Mouse (Mus musculus) mammary gland, adult 2 months (tissue): ENCODE measurements around the gene C1ql4. TPM values are rescaled to one million over a fixed set of nuclear protein-coding genes. Genes with fewer than 3 reads are reported as not detected.

Experiments
- polyA plus RNA-seq: library from polyadenylated mRNA; depleted of rRNA; stranded (reverse); fragments of >200 nt; gene quantifications from 2 replicates; pipeline ENCODE4 v1.2.3, GENCODE M21; 2012; ENCODE audit warnings: low replicate concordance; rRNA removed

Gene C1ql4
- polyA plus RNA-seq: not detected in 2 replicates

DNA sequence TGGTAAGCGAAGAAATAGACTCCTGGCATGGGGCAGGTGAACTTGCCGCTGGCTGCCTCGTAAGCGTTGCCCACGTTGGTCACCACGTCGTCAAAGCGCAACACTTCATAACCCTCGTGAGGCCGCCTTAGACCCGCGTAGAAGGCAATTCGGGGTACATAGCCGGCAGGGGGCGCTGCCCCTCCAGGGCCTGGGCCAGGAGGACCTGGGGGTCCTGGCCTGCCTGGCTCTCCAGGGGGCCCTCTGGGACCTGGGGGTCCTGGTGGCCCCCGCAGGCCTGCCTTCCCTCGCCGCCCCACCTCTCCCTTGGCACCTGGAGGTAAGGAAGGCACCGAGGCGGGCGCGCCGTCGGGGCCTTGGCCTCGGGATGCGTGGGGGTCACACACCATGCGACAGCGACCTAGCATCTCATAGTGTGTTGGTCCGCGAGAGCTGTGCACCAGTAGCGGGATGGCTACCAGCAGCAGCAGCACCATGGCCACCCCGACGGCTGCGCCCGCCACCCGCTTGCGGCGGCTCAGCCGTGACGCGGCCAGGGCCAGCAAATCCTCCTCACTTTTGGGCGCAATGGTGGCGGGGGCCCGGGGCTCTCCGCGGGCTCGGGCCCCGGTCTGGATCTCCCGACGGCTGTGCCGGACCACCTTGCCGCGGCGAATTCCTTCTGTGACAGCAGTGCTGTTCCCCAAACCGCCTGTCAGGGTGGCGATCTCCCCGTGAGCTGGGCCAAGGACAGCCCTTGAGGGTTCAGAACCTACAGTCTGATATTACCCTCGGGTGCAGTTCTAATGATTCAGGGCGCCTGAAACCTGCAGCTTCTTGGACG lies at the start of gene C1ql4:
C1ql4 (minus strand) TSS at position 565 of the 823 bp plus-strand sequence.

DNA sequence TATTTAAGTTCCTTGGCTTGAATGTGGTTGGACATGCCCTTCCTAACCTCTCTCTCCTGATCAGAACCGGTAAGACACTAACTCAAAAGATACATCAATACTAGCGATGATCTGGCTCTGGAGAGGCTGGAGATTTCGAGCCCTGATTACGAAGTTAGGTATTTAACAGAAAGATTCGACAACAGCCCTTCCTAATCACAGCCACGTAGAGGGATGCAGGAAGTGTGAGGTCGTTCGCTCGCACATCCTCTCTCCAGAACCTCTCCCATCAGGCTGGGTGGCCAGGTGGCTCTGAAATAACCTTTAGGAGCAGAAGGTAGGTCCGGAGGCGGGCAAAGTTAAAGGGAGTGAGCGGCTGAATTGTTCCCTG lies 38.1 kb upstream of the C1ql4 start, which contains the start of gene Spats2:
Spats2 (plus strand) TSS at position 206 of the 370 bp plus-strand sequence.

DNA sequence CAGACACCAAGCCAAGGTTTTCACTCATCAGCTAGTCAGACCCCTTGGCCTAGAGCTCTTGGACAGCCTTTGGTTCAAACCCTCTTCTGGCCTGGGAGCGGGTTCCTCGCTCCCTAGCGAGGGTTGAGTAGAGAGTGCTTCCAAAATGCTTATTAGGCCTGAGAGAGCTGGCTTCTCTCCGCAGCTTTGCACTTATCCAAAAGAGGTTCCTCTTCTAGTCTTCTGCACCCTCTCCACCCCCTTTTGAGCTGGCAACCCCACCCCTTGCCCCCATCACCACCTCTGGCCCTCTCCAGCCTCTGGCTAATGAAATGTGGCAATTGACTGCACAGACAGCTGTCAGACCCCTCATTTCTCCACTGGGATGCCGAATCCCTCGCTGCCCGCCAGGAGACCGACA lies 5.3 kb upstream of the C1ql4 start, which contains the start of gene Dnajc22:
Dnajc22 (plus strand) TSS at position 301 of the 400 bp plus-strand sequence.

DNA sequence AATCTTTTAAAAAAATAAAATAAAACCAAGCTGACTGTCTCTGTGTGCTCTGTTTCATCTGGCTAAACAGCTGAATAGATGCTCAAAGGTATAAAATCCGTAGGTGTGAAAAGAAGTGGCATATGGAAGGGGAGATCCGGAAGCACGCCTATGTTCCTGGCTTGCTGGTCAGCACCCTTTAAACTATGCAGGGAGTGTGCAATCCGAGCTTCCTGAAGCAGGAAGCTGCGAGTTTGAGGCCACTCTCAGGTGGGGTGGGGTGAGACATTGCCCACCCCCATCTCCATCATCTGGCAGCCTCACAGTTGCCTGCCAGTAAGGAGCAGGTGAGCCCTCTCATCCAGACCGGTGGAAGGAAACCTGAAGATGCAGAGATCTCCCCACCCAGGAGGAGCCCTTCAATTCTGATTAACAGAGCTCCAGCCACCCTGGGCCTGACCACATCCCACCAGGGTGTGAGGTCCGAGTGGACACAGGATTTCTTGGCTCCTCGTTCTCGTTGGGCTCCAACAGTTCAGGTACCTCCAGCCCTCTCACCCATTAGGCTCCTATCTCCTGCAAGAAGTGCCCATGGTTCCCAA lies 13.5 kb downstream of the C1ql4 start, which contains the start of gene Troap:
Troap (plus strand) TSS at position 557 of the 581 bp plus-strand sequence.

DNA sequence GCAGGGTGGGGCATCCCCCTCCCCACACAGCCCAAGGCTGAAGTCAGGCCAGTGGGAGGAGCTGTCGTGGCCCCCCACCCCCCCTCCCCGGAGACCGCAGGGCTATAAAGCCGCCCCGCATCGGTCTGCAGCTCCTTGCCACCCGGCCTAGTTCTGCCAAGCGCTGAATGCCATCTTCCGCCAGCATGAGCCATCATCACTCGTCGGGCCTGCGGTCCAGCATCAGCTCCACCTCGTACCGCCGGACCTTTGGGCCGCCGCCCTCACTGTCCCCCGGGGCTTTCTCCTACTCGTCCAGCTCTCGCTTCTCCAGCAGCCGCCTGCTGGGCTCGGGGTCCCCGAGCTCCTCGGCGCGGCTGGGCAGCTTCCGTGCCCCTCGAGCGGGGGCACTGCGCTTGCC lies 32.6 kb downstream of the C1ql4 start, which contains the start of gene Prph:
Prph (plus strand) TSS at position 135 of the 400 bp plus-strand sequence.

Other genes starting within 250 kb of the C1ql4 start
- gene Kmt2d, start 216.6 kb downstream of the C1ql4 start, polyA plus RNA-seq: 22.0 and 43.2 TPM in 2 replicates
- gene Rhebl1, start 193.3 kb downstream of the C1ql4 start, polyA plus RNA-seq: 4.1 and 6.9 TPM in 2 replicates
- 2.5 TPM in 2 replicates for gene Dhh, start 189.3 kb downstream of the C1ql4 start, polyA plus RNA-seq
- gene Lmbr1l, start 169.6 kb downstream of the C1ql4 start, polyA plus RNA-seq: 53.7 and 143 TPM in 2 replicates
- 1,283 and 1,704 TPM in 2 replicates for gene Tuba1b, start 153.3 kb downstream of the C1ql4 start, polyA plus RNA-seq
- 83.8 and 253 TPM in 2 replicates for gene Gm49450, start 134.3 kb downstream of the C1ql4 start, polyA plus RNA-seq
- 525 and 719 TPM in 2 replicates for gene Tuba1a, start 134.1 kb downstream of the C1ql4 start, polyA plus RNA-seq
- 112 and 139 TPM in 2 replicates for gene Tuba1c, start 57.9 kb downstream of the C1ql4 start, polyA plus RNA-seq
- gene Prph, start 32.6 kb downstream of the C1ql4 start, polyA plus RNA-seq: 0.43 and 0.81 TPM in 2 replicates
- gene Troap, start 13.2 kb downstream of the C1ql4 start, polyA plus RNA-seq: 2.3 and 3.3 TPM in 2 replicates
- 0.66 and 0.68 TPM in 2 replicates for gene Dnajc22, start 5.4 kb upstream of the C1ql4 start, polyA plus RNA-seq
- gene Spats2, start 38.1 kb upstream of the C1ql4 start, polyA plus RNA-seq: 5.8 and 6.3 TPM in 2 replicates
- 1.1 and 2.6 TPM in 2 replicates for gene Kcnh3, start 137.0 kb upstream of the C1ql4 start, polyA plus RNA-seq
- 60.9 and 70.7 TPM in 2 replicates for gene Mcrs1, start 164.1 kb upstream of the C1ql4 start, polyA plus RNA-seq
- gene Prpf40b, start 207.3 kb upstream of the C1ql4 start, polyA plus RNA-seq: 73.1 and 85.5 TPM in 2 replicates
- 0.07 TPM in 1 of 2 replicates, not detected in the other for gene Fam186b, start 208.1 kb upstream of the C1ql4 start, polyA plus RNA-seq